Mouse (Mus musculus) kidney, postnatal 25 days (tissue): ENCODE measurements around the gene Spire2.
A peak's percentile ranks its signal among the peaks of the same experiment; 100 is the strongest.

Source experiments
- DNase-seq, 2 experiments: peaks; one replicate each; pipeline ENCODE4 v3.0.0; 2021; ENCODE audit warnings: mixed read lengths in 2 of 2

Spire2 gene

DNA sequence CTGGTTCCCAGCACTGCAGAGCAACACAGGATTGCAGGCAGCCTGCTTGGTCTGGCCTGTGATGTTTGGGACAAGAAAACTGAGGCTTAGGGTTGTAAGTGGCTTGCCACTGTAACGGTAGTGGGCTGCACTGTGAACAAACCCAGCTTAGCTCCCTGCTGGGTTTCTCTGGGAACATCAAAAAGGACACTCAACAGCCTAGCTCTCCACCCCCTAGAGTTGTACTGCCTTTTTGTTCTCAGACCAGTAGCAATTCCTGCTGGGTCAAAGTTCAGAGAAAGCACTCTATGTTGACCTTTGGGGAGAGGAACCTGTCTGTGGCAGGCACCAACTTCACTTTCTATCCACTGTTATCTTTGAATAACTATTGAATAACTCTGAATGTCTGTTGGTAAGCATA lies 2.0 kb downstream of the Spire2 start:
- no peak for DNase-seq

DNA sequence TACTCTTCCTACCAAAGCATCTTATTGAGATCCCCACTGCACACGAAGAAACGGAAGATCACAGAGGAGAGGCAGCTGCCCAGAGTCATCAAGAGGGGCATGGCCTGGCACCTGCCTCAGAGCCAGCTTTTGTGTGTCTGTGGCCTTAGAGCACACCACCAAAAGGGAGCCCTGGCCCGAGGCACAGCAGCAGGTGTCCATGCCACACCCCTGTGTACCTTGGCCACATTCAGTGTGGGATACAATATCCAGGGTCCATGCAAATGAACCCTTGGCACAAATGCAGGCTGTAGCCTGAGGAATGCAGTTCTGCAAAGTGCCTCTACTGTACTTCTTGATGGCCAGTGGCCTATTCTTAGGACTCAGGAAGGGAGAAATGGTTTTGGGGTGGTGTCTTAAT lies 5.0 kb downstream of the Spire2 start:
- peak in 1 of 2 experiments; percentile 32 for DNase-seq

GRCm38 (mm10) chr8:123340071-123340470 lies 7.6 kb downstream of the Spire2 start:
- DNase-seq: no peak

DNA sequence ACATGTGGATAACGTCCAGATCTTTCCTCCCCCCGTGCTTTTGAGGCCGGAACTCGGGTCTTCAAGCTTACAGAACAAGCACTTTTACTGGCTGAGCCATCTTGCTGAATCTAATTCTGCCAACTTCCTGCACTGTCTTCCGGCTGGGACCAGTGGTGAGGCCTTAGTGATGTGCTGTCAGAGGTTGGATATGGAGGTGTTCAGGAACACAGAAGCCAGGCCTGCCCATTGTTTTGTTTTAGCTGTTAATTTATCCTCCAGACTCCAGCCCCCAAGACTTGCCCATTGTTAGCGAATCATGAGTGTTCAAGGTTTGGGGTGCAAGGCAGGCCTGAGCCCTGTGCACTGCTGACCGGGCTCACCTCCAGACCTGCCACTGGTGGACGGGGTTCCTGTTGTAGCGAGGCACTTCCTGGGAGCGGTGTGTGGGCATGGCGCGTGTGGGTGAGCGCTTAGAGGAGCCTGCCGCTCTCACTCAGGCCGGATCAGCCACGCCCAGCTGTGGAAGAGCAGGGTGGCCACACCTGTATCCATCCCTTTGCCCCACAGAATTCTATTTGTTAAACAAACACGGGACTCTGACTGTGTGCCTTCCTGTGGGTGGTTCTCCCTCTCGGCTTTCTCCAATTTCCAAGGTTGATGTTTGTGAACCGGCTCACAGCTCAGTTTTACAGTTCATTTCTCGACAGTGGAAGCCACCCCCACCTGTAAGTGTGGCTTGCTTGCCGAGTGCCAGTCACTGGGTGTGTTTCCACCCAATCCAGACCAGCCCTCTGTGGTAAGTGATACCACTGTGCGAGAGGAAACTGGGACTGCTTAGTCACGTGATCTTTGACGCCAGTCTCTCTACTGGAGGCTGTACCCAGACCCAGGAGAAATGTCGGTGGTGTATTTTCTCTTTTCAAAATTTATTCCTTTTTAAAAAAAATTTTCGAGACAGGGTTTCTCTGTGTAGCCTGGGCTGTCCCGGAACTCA lies 8.8 kb downstream of the Spire2 start:
- DNase-seq: no peak

- DNase-seq: no peak
Measured at GRCm38 (mm10) chr8:123342253-123342652, 9.7 kb downstream of the Spire2 start.

DNA sequence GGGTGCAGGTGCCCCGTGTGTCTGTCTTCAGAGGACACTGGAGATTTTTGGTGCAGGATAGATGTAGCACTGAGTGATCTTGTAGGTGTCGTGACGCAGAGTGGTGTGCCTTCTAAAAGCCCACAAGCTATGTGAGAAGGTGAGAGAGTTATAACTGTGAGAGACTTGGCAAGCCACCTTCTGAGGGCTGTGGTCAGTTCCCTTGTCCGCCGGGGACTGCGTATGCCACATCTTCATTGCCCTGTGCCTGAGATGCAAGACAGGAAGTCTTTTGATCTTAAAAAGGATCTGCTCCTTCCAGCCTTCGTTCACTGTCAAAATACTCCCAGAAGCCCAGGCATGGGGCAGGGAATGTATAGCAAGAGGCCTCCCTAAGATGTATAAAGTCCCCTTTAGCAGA lies 10.4 kb downstream of the Spire2 start:
- no peak for DNase-seq

- DNase-seq: peak; percentile 35 to 74
Measured at GRCm38 (mm10) chr8:123343422-123343821, 10.9 kb downstream of the Spire2 start.

DNA sequence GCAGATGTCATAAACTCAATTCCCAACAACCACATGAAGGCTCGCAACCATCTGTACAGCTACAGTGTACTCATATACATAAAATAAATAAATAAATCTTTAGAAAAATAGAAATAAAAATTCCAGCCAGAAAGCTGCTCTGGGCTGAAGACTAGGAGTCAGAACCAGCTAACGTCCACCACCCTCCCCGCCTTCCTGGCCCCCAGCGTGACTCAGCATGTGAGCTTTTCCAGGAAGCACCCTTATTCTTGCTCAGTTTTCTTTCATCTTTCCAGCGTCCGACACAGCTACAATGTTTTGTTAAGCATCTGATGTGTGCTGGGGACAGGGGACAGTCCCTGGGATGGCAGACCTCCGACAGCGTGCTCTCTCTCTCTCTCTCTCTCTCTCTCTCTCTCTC lies 12.6 kb downstream of the Spire2 start:
- DNase-seq: no peak

GRCm38 (mm10) chr8:123345856-123346255 lies 13.3 kb downstream of the Spire2 start:
- DNase-seq: no peak

- DNase-seq: no peak
Measured at GRCm38 (mm10) chr8:123347293-123347692, 14.8 kb downstream of the Spire2 start.

DNA sequence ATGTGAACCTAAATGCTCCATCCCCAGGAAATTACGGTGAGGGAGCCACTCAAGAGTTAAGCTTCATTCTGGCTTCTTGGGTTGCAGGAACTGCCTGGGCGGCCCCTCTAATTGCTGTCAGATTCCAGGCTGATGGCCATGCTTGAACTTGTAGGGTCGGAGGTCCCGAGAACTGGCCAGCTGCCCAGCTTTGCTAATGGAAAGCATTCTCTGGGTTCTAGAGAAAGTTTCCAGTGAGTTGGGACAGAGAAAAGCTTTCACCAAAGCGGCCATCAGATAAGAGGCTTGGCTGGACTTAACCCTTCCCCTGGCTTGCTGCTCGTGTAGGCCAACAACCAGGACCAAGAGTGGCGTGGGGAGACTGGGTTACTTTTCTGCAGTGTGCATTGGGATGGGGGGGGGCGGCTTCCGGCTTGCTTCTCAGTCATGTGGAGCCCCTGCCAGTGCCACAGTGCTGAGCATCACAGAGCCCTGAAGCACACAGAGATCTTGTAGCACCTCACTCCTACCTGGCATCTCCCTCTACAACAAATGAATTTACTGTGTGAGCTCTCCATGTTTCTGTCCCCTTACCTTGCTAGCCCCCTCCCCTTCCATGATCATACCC lies 15.8 kb downstream of the Spire2 start:
- peak; percentile 89 to 91 for DNase-seq

- no peak for DNase-seq
Measured at GRCm38 (mm10) chr8:123349073-123349472, 16.6 kb downstream of the Spire2 start.

GRCm38 (mm10) chr8:123352118-123352517 lies 19.6 kb downstream of the Spire2 start:
- no peak for DNase-seq

DNA sequence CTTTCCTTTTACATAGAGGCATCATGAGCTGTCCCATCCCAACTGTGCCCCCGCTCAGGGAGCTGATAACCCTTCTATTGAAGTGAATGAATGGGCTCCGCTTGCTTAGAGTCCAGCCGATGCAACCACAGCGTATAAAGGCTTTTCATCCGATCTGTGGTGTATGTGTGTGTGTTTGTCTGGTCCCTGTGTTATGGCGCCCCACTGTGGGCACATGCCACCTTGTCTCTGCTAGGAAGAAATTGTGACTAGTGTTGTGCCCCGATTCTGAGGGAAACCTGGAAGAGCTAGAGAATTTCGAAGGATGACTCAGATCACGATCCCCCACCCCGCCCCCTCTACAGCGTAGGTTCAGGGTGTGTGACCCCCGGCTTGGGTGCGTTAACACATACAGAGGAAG lies 20.3 kb downstream of the Spire2 start:
- peak; percentile 75 to 80 for DNase-seq

DNA sequence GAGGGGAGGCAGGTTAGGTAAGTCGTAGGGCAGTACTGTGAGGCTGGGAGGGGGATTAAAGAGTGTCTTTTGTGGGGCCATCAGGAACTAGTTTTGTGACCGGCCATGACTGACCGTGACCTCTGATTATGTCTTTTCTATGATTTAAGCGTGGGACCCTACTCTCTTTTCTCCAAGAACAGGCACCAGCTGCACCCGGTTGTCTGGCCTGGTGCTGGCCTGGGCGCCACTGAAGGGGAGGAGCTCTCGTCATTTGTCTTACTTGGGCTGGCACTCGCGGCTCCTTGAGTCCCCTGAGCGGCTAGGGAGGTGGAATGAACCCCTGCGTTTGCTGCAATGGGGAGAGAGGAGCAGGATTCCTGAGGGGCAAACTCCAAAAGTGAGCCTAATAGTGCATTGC lies 20.7 kb downstream of the Spire2 start:
- no peak for DNase-seq

DNA sequence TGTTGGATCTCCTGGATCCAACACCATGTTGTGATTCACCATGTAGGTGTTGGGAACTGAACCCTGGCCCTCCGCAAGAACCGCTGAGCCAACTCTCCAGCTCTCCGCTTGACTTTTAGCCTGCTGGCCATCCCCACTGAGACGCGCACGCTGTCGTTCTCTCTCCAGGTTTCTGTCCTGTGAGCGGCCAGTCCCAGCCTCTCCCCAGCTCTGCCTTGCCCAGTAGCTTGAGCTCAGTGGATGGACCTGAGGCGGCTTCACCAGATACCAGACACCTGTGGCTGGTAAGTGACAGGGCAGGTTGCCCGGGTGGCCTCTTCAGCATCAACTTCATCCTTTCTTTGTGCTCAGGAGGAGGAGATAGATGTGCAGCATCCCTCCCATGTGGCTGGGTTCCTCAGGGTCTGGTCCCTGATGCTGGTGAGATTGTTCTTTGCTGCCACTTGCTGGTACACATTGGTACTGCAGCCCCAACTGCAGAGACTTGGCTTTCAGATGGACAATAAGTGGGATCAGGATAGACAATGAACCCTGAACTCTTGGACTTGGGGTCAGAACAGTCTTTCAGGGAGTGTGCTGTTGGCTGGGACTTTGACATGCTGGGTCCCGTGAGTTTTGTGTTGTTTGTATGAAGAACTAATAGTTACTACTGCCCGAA lies 28.7 kb downstream of the Spire2 start:
- peak; percentile 80 to 90 for DNase-seq

DNA sequence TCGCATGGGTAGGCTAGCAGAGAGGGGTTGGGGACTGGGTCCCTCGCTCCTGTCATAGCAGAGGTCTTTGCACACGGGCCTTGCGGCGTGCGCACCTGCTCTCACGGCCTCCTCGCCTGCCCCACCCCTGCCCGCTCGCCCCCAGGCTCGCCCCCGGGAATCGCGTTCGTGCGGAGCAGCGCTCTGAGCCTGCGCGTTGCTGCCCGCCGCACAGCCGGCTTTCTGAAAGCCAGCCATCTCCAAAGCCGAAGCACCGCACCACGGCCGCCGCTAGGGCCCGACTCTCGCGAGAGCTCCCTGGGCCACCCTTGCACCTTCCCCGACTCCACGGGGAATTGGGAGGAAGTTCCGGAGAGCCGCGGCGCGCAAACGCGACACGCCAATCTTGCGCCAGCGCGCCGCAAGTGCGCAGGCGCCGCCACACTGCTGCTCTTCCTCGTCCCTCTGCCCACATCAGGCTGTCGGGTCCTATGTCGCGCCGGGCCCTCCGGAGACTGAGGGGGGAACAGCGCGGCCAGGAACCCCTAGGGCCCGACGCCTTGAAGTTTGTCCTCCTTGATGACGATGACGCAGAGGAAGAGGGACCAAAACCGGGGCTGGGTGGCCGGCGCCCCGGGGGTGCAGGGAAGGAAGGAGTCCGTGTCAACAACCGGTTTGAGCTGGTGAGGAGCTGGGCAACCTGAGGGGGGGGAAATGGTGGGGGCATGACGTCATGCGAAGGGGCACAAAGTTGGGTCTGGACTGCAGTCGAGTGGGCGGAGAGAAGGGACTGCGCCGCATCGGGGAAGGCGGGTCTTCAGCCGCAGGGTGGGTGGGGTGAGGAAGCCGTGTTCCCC lies 41.1 kb downstream of the Spire2 start, which contains the start of gene Tcf25:
Tcf25 (plus strand) TSS at position 351 of the 836 bp plus-strand sequence.
- DNase-seq: peak; percentile 95 to 98

DNA sequence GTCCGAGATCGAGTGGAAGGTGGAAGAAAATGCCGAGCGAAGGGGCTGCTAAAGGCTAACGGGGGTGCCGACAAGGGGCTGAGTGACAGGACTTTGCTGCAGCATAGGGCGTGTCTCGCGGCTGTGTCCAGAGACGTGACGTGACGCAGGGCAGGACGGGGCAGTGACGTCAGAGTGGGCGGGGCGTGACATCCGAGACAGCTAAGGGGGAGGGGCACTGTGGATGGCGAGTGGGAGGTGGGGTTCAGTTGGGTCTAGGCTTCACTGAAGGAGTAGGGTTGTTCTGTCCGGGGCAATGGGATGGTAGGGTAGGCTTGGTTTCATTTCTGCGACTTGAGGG lies 41.7 kb downstream of the Spire2 start:
- peak; percentile 96 to 98 for DNase-seq

DNA sequence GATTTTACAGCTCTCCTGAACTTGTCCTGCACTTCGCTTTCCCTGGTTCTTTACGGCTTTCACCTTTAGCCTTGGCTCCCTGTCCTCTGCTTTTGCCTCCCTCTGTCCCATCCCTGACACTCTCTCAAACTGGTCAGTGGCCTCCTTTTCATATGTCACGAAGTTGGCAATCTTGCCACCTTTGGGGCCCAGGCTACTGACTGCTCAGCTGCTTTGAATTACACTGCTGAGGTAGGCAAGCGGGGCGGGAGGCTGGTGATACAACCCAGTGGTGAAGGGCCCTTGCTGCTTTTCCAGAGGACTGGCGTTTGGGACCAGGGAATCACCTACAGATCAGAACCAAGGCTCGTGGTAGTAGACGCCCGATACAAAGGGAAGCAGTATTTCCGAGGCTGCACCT lies 43.2 kb downstream of the Spire2 start:
- no peak for DNase-seq

DNA sequence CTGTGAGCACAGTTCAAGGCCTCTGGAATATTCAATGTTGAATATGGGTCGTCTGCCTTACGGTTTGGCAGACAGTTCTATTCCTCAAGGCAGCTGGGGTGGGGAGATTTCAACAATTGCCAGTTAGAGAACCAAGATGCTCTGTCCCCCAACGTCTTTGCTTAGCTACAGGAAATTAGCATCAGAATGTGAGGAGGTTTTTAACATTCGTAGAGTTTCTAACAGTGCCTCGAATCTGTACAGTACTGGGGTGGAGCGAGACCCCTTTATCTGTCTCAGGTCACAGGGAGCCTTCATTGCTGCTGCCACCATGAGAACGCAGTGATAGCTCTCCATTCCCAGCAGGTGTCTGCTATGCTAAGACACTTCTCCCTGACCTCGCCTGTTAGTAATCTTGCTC lies 43.6 kb downstream of the Spire2 start:
- DNase-seq: no peak

GRCm38 (mm10) chr8:123381711-123382110 lies 49.2 kb downstream of the Spire2 start:
- no peak for DNase-seq

GRCm38 (mm10) chr8:123382516-123382915 lies 50.0 kb downstream of the Spire2 start:
- peak in 1 of 2 experiments; percentile 21 for DNase-seq
